Mouse (Mus musculus): Measurements from ENCODE around the gene Eif2s1. TPM values are rescaled to one million over a fixed set of nuclear protein-coding genes. Genes with fewer than 3 reads are reported as not detected.

Eif2s1 gene
- total and polyA plus RNA-seq, 3 experiments: 124 to 351 (median 196) TPM

GRCm38 (mm10) chr12:78903313-78903712 is 41.7 kb downstream of the Eif2s1 start:
- no peaks in the 10 kb centered on the region for H3K9me3 ChIP-seq (replicated peaks; ENCODE audit: low read length)
- in situ Hi-C loops (cut with MboI; ENCODE audit: low pct_ligation_motif_present, low pct_unique_long_range_greater_than_20kb, low sequenced_read_pairs): no loop called here
- H3K9ac ChIP-seq (ENCODE audit: insufficient read depth, low read depth): no peak overlapping the region

GRCm38 (mm10) chr12:78904499-78904898 is 42.9 kb downstream of the Eif2s1 start:
- Histone ChIP-seq H3K36me3 (replicated peaks in 1 of 2; ENCODE audit: control insufficient read depth in 1 of 2, insufficient read depth in 1 of 2, low read length in 1 of 2) (no peaks in the 10 kb centered on the region), H3K9ac (ENCODE audit: insufficient read depth, low read depth) (no peak overlapping the region), H3K4me2 (ENCODE audit: insufficient read depth, low read depth, poor library complexity, severe bottlenecking) (no peak overlapping the region), H3K79me2 (replicated peaks; ENCODE audit: control insufficient read depth, extremely low read depth, insufficient read depth, poor library complexity, severe bottlenecking) (no peaks in the 10 kb centered on the region), H3K27ac (ENCODE audit: insufficient read depth, low read depth) (no peak overlapping the region), H3K9me3 (replicated peaks; ENCODE audit: low read length) (peaks cover 5% of the 10 kb centered on the region), H3K4me3 (replicated peaks in 1 of 3; ENCODE audit: low read depth in 2 of 3, low read length in 2 of 3, poor library complexity in 1 of 3) (no peak overlapping the region), H3K4me1 (ENCODE audit: control insufficient read depth in 1 of 2, insufficient read depth in 2 of 2) (peaks cover 8% of the 10 kb centered on the region in 2 experiments; a peak in 3 of 4 replicates), H3K27me3 (replicated peaks) (no peaks in the 10 kb centered on the region)
- no peak for TF ChIP-seq POLR2A (IDR thresholded peaks at IDR 0.05; ENCODE audit: low read depth, low read length)
- dilution Hi-C loops (cut with MboI; ENCODE audit: extremely low pct_ligation_motif_present, extremely low pct_unique_long_range_greater_than_20kb, low sequenced_read_pairs): no loop called here
- no peak for DNase-seq (ENCODE audit: extremely low read depth)
- in situ Hi-C loops (cut with MboI; ENCODE audit: low pct_ligation_motif_present, low pct_unique_long_range_greater_than_20kb, low sequenced_read_pairs): no loop called here

More at GRCm38 (mm10) chr12:78903313-78903712, 41.7 kb downstream of the Eif2s1 start:
- no peaks in the 10 kb centered on the region for H3K36me3 ChIP-seq (replicated peaks in 1 of 2; ENCODE audit: control insufficient read depth in 1 of 2, insufficient read depth in 1 of 2, low read length in 1 of 2)
- no peak for DNase-seq (ENCODE audit: extremely low read depth)
- H3K4me3 ChIP-seq (replicated peaks in 1 of 3; ENCODE audit: low read depth in 2 of 3, low read length in 2 of 3, poor library complexity in 1 of 3): no peak overlapping the region
- TF ChIP-seq MYC (IDR thresholded peaks at IDR 0.05; ENCODE audit: low read depth, low read length): no peak
- TF ChIP-seq CTCF (conservative IDR thresholded peaks at IDR 0.05 in 1 of 2, IDR thresholded peaks at IDR 0.05 in 1 of 2; ENCODE audit: low read depth in 2 of 2, low read length in 2 of 2): no peak
- TF ChIP-seq IRF4 (IDR thresholded peaks at IDR 0.05; ENCODE audit: low read depth, low read length): no peak
- H3K27ac ChIP-seq (ENCODE audit: insufficient read depth, low read depth): no peak overlapping the region
- peaks cover 8% of the 10 kb centered on the region in 2 experiments; a peak in 3 of 4 replicates for H3K4me1 ChIP-seq (ENCODE audit: control insufficient read depth in 1 of 2, insufficient read depth in 2 of 2)
- H3K4me2 ChIP-seq (ENCODE audit: insufficient read depth, low read depth, poor library complexity, severe bottlenecking): no peak overlapping the region
- H3K79me2 ChIP-seq (replicated peaks; ENCODE audit: control insufficient read depth, extremely low read depth, insufficient read depth, poor library complexity, severe bottlenecking): no peaks in the 10 kb centered on the region
- no peaks in the 10 kb centered on the region for H3K27me3 ChIP-seq (replicated peaks)
- dilution Hi-C loops (cut with MboI; ENCODE audit: extremely low pct_ligation_motif_present, extremely low pct_unique_long_range_greater_than_20kb, low sequenced_read_pairs): no loop called here

- peaks cover under 1 to 5% of the 10 kb centered on the region in 2 experiments; a peak in 3 of 4 replicates for H3K4me1 ChIP-seq (ENCODE audit: control insufficient read depth in 1 of 2, insufficient read depth in 2 of 2)
Observed at GRCm38 (mm10) chr12:78906707-78907162, 45.1 kb downstream of the Eif2s1 start, which contains the start of gene Plek2. Gene Plek2 (minus strand): TSS chr12:78906964.

More at GRCm38 (mm10) chr12:78906707-78907162, 45.1 kb downstream of the Eif2s1 start, which contains the start of gene Plek2:
- H3K4me3 ChIP-seq (replicated peaks in 1 of 3; ENCODE audit: low read depth in 2 of 3, low read length in 2 of 3, poor library complexity in 1 of 3): peak within 1 kb of the TSS in 1 of 3 experiments; percentile 80
- dilution Hi-C loops (cut with MboI; ENCODE audit: extremely low pct_ligation_motif_present, extremely low pct_unique_long_range_greater_than_20kb, low sequenced_read_pairs) (no loop called here), in situ Hi-C loops (cut with MboI; ENCODE audit: low pct_ligation_motif_present, low pct_unique_long_range_greater_than_20kb, low sequenced_read_pairs) (no loop called here)
- peaks cover 6% of the 10 kb centered on the region for H3K9me3 ChIP-seq (replicated peaks; ENCODE audit: low read length)
- no peak for DNase-seq (ENCODE audit: extremely low read depth)
- TF ChIP-seq HCFC1 (IDR thresholded peaks at IDR 0.05; ENCODE audit: low read depth, low read length) (no peak), POLR2AphosphoS2 (IDR thresholded peaks at IDR 0.05; ENCODE audit: low read depth, low read length) (no peak), ELF1 (IDR thresholded peaks at IDR 0.05; ENCODE audit: low read depth, low read length) (peak; percentile 48; the same call in 1 of the 2 replicates), SMC3 (IDR thresholded peaks at IDR 0.05; ENCODE audit: low read depth, low read length) (peak; percentile 5; the same call in 1 of the 2 replicates), JUN (IDR thresholded peaks at IDR 0.05; ENCODE audit: insufficient read depth, low read depth, low read length) (no peak), PAX5 (IDR thresholded peaks at IDR 0.05; ENCODE audit: low read length) (no peak), CTCF (conservative IDR thresholded peaks at IDR 0.05 in 1 of 2, IDR thresholded peaks at IDR 0.05 in 1 of 2; ENCODE audit: low read depth in 2 of 2, low read length in 2 of 2) (peak in 1 of 2 experiments; percentile 45; a peak in 2 of 4 replicates)
- no peaks in the 10 kb centered on the region for H3K36me3 ChIP-seq (replicated peaks in 1 of 2; ENCODE audit: control insufficient read depth in 1 of 2, insufficient read depth in 1 of 2, low read length in 1 of 2)
- no peak within 1 kb of the TSS for H3K9ac ChIP-seq (ENCODE audit: insufficient read depth, low read depth)
- H3K79me2 ChIP-seq (replicated peaks; ENCODE audit: control insufficient read depth, extremely low read depth, insufficient read depth, poor library complexity, severe bottlenecking): no peaks in the 10 kb centered on the region
- H3K4me2 ChIP-seq (ENCODE audit: insufficient read depth, low read depth, poor library complexity, severe bottlenecking): peak within 1 kb of the TSS; percentile 48
- no peak within 1 kb of the TSS for H3K27ac ChIP-seq (ENCODE audit: insufficient read depth, low read depth)
- no peaks in the 10 kb centered on the region for H3K27me3 ChIP-seq (replicated peaks)

All from CH12.LX (cell line).